Mouse (Mus musculus) CD4-positive helper T cell, adult 2 months (primary cell): ENCODE data around the gene Ptprr.

ENCODE experiments used
- DNase-seq: peaks from one replicate; pipeline ENCODE4 v3.0.0-alpha.2; 2012; ENCODE audit warnings: low read depth, missing footprints, low spot score

Gene Ptprr

GRCm38 (mm10) chr10:116266561-116267433, 248.8 kb downstream of the Ptprr start:
- DNase-seq, result no peak

- no peak for DNase-seq
These were observed 249.4 kb downstream of the Ptprr start for GRCm38 (mm10) chr10:116267434-116267822.

DNA sequence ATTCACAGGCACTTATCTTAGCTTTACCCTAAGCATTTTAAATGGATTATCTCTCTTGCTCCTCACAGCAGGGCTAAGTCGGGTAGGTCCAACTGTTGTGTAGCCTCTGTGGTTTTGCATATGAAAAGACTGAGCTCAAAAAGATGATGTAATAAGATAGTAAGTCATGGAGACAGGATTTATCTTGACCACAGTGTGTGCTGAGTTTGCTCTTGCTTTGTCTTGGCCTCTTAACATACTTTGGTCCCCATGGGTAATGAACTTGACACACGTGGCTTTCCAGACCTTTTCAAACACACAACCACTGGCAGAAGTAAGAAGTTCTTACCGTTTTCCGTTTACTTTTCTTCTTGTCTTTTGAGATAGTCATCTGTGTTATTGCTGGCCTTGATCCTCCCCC, 250.3 kb downstream of the Ptprr start:
- DNase-seq, result no peak

DNA sequence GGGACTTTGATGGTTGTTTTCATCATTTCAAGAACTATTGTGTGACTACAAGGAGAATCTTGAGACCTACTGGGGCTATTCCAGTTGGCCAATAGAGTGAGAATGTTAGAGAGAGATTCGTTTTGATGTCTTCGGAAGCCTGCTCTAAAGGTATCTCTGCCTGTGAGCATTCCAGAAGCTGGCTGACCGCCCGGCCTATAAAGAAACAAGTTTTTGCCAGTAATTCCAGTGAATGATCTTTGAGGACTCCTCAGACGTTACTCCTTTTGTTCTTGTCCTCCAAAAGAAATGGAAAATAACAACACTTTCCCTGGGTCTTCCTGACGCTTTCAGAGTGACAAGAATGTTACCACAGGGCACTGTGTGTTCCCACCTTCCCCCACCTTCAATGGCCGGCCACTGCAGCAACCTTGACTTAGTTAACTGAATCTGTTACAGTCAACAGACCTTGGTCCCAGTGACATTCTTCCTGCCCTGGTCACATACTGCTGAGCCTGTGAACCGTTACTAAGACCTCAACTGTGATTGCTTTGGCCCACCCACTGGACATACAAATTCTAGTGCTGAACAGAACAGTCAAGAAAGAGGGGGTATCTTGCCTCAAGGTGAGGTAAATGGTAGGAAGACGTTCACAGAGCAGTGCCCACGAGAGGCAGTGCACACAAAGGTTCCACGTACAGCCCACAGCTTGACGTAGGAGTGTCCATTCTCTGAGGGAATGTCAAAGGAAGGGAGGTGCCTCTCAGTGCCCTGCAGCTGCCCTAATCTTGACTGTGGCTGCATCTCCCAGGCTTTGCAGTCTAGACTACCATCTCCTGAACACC, 252.8 kb downstream of the Ptprr start:
- DNase-seq, result no peak

GRCm38 (mm10) chr10:116271470-116271915, 253.5 kb downstream of the Ptprr start:
- no peak for DNase-seq

DNA sequence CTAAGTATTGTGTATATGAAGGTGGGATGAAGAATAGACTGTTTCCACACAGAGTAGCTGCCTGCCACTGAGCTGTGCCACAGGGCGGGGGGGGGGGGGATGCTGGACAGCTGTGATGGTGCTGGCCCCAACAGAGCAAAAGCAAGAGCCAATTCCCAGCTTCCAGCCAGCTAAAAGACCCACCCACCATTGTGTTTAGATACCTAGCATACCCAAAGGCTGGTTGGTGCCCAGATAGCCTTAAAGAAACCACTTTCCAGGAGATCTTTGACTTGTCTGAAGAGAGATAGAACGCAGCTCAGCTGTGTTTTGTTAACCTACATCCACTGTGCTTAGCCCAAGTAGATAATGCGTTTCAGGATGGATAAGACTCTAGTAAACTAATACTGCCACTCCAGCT, 254.1 kb downstream of the Ptprr start:
- no peak for DNase-seq

DNA sequence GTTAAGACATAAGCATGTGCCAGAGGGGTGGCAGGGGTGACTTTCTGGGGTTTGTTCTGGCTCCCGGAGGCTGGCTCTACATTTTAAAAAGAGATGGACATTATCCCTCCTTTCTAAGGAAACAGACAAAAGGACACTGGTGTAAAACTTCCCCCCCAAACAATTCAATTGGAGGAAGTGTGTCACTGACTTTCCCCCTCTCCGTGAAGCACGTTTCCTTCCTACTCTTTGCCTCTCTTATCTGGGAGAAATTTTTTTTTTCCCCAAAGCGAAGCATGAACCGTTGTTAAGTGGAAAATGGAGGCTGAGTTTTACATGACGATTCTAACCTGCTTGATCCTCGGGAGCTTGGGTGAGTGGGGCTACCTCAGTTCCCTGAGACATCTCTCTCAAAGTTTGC, 257.3 kb downstream of the Ptprr start, which contains the start of gene Ptprb:
Gene Ptprb (plus strand): TSS at position 244 of the 400 bp plus-strand sequence.
- no peak for DNase-seq

GRCm38 (mm10) chr10:116286697-116287344, 268.8 kb downstream of the Ptprr start:
- DNase-seq, result no peak

- no peak for DNase-seq
These were observed 270.1 kb downstream of the Ptprr start for GRCm38 (mm10) chr10:116288130-116288529.

DNA sequence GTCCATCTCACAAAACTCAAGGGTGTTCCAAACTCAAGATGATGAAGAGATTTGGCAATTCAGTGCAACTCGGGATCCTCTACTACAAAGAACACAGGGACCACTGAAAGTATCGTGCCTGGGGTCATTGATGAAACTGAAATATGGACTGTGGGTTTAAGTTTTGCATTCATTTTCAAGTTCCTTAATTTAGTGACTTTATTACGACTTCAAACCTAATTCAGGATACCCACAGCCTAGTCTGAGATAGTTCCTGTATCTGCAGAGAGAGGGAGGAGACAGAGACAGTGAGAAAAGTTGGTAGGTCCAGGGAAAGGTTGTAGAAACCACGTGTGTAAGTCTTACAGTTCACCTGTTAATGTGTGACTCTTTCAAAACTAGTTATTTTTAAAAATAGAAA, 272.5 kb downstream of the Ptprr start:
- no peak for DNase-seq

DNA sequence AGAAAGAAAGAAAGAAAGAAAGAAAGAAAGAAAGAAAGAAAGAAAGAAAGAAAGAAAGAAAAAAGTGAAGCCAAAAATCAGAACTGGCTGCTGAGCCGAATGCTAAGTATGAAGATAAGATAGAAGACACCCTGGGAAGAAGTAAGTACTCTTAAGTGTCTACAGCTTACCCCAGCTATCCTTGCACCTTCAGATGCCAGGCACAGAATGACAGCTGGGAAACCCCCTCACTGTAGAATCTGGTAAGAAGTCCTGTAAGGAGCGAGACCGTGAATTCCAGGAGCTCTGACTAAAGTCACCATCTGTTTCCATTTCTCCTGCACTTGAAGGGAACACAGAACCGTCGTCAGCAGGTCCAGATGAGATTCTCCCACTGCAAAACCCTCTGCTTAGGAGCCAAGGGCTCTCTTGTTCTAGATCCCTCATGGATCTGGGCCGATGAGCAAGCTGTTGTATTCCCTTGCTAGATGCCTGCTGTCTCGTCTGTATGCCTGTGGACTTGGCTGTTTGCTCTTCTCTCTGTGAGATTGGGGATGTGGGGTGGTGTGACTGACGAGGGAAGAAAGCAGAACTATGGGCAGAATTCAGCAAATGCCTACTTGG, 273.2 kb downstream of the Ptprr start:
- no peak for DNase-seq

DNA sequence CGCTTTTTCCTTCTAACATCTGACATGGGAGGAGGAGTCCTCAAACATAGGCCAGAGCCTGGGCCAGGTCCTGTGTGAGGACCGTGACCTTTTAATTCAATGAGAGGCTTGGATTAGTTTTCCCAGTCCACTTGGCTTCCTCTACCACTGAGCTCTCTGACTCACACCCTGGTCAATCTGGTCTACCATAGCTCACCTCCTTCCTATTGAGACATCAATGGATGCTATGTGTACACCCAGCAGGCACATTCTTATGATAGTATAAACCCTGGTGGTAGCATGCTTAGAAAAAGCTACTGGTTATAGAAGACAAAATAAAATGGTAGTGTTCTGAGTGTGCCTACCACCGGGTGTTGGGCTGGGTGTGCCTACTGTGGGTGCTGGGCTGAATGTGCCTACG, 278.4 kb downstream of the Ptprr start:
- no peak for DNase-seq

DNA sequence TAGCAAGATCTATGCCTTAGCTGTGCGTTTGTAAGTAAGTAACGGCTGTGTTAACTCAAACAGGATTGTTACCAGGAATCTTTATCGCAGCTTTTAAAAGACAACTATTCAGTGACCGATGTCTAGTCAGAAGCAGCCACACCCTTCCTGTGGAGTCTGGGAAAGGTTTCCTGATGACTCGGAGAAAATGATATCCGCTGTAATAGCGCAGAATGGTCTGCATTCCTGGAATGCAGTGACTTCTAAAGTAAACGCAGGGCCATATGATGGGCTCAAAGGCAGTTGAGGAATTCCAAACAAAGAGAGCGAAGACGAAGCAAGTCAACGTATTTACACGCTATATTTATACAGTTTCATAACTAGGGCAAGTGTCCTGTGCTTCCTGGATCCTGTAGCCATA, 279.8 kb downstream of the Ptprr start:
- DNase-seq, result no peak

- DNase-seq, result no peak
These were observed 282.8 kb downstream of the Ptprr start for GRCm38 (mm10) chr10:116300824-116301223.

- no peak for DNase-seq
These were observed 283.2 kb downstream of the Ptprr start for GRCm38 (mm10) chr10:116301258-116301657.

GRCm38 (mm10) chr10:116304355-116304754, 286.3 kb downstream of the Ptprr start:
- DNase-seq, result no peak

DNA sequence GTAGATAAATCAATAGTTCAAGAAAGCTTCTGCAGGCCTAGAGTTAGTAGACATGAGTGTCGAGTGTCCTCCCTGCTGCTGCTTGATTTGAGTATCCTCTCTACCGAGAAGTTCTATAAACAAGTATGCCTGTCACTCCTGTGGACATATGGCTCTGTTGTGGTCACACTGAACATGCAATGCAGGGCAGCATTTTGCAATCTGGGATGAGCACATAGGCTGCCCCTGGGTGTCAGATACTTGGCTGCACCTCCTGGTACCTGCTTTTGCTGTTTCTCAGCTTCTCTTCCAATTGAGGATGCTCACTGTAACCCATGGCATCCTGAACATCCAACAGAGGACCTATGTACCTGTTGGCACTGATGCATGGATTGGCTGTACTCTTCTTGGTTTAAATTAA, 291.4 kb downstream of the Ptprr start:
- no peak for DNase-seq

- no peak for DNase-seq
These were observed 292.6 kb downstream of the Ptprr start for GRCm38 (mm10) chr10:116310516-116311210.

DNA sequence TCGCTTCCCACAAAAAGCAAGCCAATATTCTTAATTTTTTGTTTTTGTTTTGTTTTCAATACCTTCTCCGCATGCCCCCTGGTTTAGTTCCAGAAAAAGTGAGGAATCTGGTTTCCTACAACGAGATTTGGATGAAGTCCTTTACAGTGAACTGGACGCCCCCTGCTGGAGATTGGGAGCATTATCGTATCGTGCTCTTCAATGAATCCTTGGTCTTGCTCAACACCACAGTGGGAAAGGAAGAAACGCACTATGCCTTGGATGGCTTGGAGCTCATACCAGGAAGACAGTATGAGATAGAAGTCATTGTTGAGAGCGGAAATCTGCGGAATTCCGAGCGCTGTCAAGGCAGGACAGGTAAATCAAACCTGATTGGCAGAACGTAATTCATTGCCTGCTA, 301.2 kb downstream of the Ptprr start:
- DNase-seq, result peak; percentile 26
